Mouse (Mus musculus) gastrocnemius, postnatal 14 days (tissue): ENCODE measurements around the gene Tmem179b. TPM values are rescaled to one million over a fixed set of nuclear protein-coding genes. Genes with fewer than 3 reads are reported as not detected.
A peak's percentile ranks its signal among the peaks of the same experiment; 100 is the strongest.

ENCODE experiments used
- DNase-seq: peaks from one replicate; pipeline ENCODE4 v3.0.0; 2021; ENCODE audit warnings: mixed read lengths
- intact Hi-C: fragments of 180-260 bp; cut with DNase I; formaldehyde crosslinking; loops from one replicate; pipeline ENCODE4 v1.15.1; 2025; ENCODE audit warnings: low total_unique reads
- total RNA-seq, 2 experiments: library from RNA; stranded (reverse); gene quantifications; 2 replicates each; pipeline ENCODE4 v1.2.3; 2021

Gene Tmem179b
- total RNA-seq, 2 experiments from 2014 or later, result 9.7 to 11.1 TPM

GRCm38 (mm10) chr19:8788521-8788920 is 14.3 kb upstream of the Tmem179b start:
- intact Hi-C loops, result no loop called here
- no peak for DNase-seq

GRCm38 (mm10) chr19:8786008-8786781 is 11.9 kb upstream of the Tmem179b start, which contains the start of gene Taf6l:
Gene Taf6l, minus strand, starts transcription at chr19:8786417.
- intact Hi-C loops, result no loop called here
- DNase-seq, result peak; percentile 89

GRCm38 (mm10) chr19:8774951-8775421 is 719 bp upstream of the Tmem179b start:
- DNase-seq, result peak; percentile 26
- intact Hi-C loops, result no loop called here

GRCm38 (mm10) chr19:8773409-8773808 is 858 bp downstream of the Tmem179b start:
- intact Hi-C loops, result no loop called here
- no peak for DNase-seq

- intact Hi-C loops, result no loop called here
- no peak for DNase-seq
Observed at GRCm38 (mm10) chr19:8772996-8773395, 1.3 kb downstream of the Tmem179b start.

GRCm38 (mm10) chr19:8770567-8771270 is 3.5 kb downstream of the Tmem179b start, which contains the start of gene Tmem223:
Gene Tmem223, plus strand, starts transcription at chr19:8770996.
- intact Hi-C loops, result no loop called here
- DNase-seq, result peak; percentile 84

- no peak for DNase-seq
- intact Hi-C loops, result no loop called here
Observed at GRCm38 (mm10) chr19:8765562-8765961, 8.7 kb downstream of the Tmem179b start.

GRCm38 (mm10) chr19:8763276-8763675 is 11.0 kb downstream of the Tmem179b start:
- intact Hi-C loops, result no loop called here
- no peak for DNase-seq

- DNase-seq, result no peak
- intact Hi-C loops, result no loop called here
Observed at GRCm38 (mm10) chr19:8760757-8761156, 13.5 kb downstream of the Tmem179b start.

- no peak for DNase-seq
- intact Hi-C loops, result no loop called here
Observed at GRCm38 (mm10) chr19:8758899-8759298, 15.4 kb downstream of the Tmem179b start.

- intact Hi-C loops, result no loop called here
Observed at GRCm38 (mm10) chr19:8757471-8757998, 16.7 kb downstream of the Tmem179b start.

GRCm38 (mm10) chr19:8756635-8757387 is 17.5 kb downstream of the Tmem179b start, which contains the start of gene Nxf1:
Gene Nxf1, plus strand, starts transcription at chr19:8757073.
- intact Hi-C loops, result no loop called here
- peak; percentile 94 for DNase-seq

More at GRCm38 (mm10) chr19:8757471-8757998, 16.7 kb downstream of the Tmem179b start:
- no peak for DNase-seq

- intact Hi-C loops, result no loop called here
- no peak for DNase-seq
Observed at GRCm38 (mm10) chr19:8755652-8756051, 18.6 kb downstream of the Tmem179b start.

- DNase-seq, result no peak
- intact Hi-C loops, result no loop called here
Observed at GRCm38 (mm10) chr19:8747368-8747767, 26.9 kb downstream of the Tmem179b start.

- intact Hi-C loops, result no loop called here
- DNase-seq, result no peak
Observed at GRCm38 (mm10) chr19:8745382-8745781, 28.9 kb downstream of the Tmem179b start.

- intact Hi-C loops, result no loop called here
- DNase-seq, result no peak
Observed at GRCm38 (mm10) chr19:8742176-8742575, 32.1 kb downstream of the Tmem179b start.

- peak; percentile 95 for DNase-seq
- intact Hi-C loops, result no loop called here
Observed at GRCm38 (mm10) chr19:8741243-8741869, 32.9 kb downstream of the Tmem179b start, which contains the start of gene Stx5a. Gene Stx5a, plus strand, starts transcription at chr19:8741413.

GRCm38 (mm10) chr19:8740603-8741002 is 33.7 kb downstream of the Tmem179b start, which contains the start of gene 1700092M07Rik:
Gene 1700092M07Rik, plus strand, starts transcription at chr19:8740718.
- intact Hi-C loops, result no loop called here
- DNase-seq, result peak; percentile 8

- intact Hi-C loops, result no loop called here
- no peak for DNase-seq
Observed at GRCm38 (mm10) chr19:8739646-8740045, 34.6 kb downstream of the Tmem179b start.
